Mouse (Mus musculus): Measurements from ENCODE around the gene Aga. TPM values are rescaled to one million over a fixed set of nuclear protein-coding genes. Genes with fewer than 3 reads are reported as not detected.

The Aga gene
- total RNA-seq (2023) = 10.9 and 11.3 TPM in 2 replicates

DNA sequence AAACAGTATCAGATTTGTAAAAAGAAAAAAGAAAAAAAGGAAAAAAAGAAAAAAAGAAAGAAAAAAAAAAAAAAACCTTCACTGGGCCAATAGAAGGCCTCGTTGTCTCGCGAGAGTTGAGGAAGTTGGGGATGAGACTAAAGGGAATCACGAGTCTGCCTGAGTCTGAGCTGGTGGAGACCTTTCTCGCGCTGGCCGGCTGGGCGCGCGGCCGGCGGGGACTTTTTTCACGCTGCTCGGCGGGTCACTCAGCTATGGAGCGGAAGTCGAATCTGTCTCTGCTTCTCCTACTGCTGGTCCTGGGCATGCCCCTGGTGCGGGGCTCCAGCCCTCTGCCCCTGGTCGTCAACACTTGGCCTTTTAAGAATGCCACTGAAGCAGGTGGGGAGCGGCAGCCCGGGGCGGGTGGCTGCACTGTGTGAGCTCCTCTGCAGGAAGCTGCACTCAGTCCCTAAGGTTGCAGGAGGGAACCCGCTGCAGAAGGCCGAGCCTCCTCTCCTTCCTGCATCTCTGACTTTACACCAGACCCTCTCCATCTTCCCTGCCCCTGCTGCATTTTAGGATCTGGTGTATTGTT lies at the start of gene Aga:
Gene Aga (plus strand): TSS at position 177 of the 577 bp plus-strand sequence.

Other genes with a start within 250 kb of the Aga start
- 27.5 and 39.8 TPM in 2 replicates for gene Neil3, start 127.3 kb downstream of the Aga start, total RNA-seq (2023)

All from neutrophil, adult 65 days (primary cell).